In genomic region chr13:45524305-45524704, GRCm38 (mm10) we compare ENCODE assay signal across 12 mouse cellular contexts. TPM values are rescaled to one million over a fixed set of nuclear protein-coding genes. Genes with fewer than 3 reads are reported as not detected.
DNase-seq lines count a peak whose midpoint lies in the region; ATAC-seq and TF ChIP-seq lines count a peak whose summit lies in the region.
"Had no signal": no experiment of that assay in that cellular context is flagged by ENCODE, and none has a peak within 500 bp of the region (broad histone marks: within the 10 kb centered on the region; RNA-seq: fewer than 3 reads in every experiment).

No protein-coding gene starts in this region.

- H3K27me3 ChIP-seq in kidney, embryonic 15.5 days = no peaks in the 10 kb centered on the region
- no peaks in the 10 kb centered on the region for H3K27me3 ChIP-seq in thymus, adult 2 months (ENCODE audit: control insufficient read depth, insufficient read depth, low read length)
- H3K27me3 ChIP-seq: limb, embryonic 12.5 days had no signal

- no peak overlapping the region for H3K4me3 ChIP-seq in kidney, embryonic 15.5 days (replicated peaks)
- H3K4me3 ChIP-seq in thymus, adult 2 months (ENCODE audit: control insufficient read depth, insufficient read depth, low read length) = no peak overlapping the region
- H3K4me3 ChIP-seq: limb, embryonic 12.5 days; midbrain, embryonic 10.5 days had no signal

- no peak for TF ChIP-seq POLR2A in thymus, adult 2 months (IDR thresholded peaks at IDR 0.05; ENCODE audit: control insufficient read depth, extremely low read depth, insufficient read depth, low read length, poor library complexity)

- H3K4me2 ChIP-seq in kidney, embryonic 15.5 days = no peak overlapping the region
- H3K4me2 ChIP-seq: limb, embryonic 12.5 days had no signal

- peaks cover 33% of the 10 kb centered on the region for H3K4me1 ChIP-seq in kidney, embryonic 15.5 days
- H3K4me1 ChIP-seq in thymus, adult 2 months (replicated peaks; ENCODE audit: control insufficient read depth, insufficient read depth, low read length) = peaks cover 3% of the 10 kb centered on the region

- intact Hi-C loops in heart, postnatal 25 days (cut with DNase I) = no loop called here

- H3K9ac ChIP-seq in kidney, embryonic 15.5 days = no peak overlapping the region
- H3K9ac ChIP-seq: limb, embryonic 12.5 days had no signal

- H3K36me3 ChIP-seq in kidney, embryonic 15.5 days = peaks cover 16% of the 10 kb centered on the region; the same call in 1 of the 2 replicates
- H3K36me3 ChIP-seq in thymus, adult 2 months (ENCODE audit: control insufficient read depth, insufficient read depth, low read length) = no peaks in the 10 kb centered on the region
- H3K36me3 ChIP-seq: limb, embryonic 12.5 days; midbrain, embryonic 10.5 days had no signal

- H3K9me3 ChIP-seq in kidney, embryonic 15.5 days (replicated peaks) = no peaks in the 10 kb centered on the region
- H3K9me3 ChIP-seq: limb, embryonic 12.5 days; midbrain, embryonic 10.5 days had no signal

- WGBS in kidney, embryonic 15.5 days = 30% methylated on average over 3 of the region's 3 CpGs
- WGBS in thymus, adult 2 months = 94% methylated on average over 3 of the region's 3 CpGs

- TF ChIP-seq CTCF in thymus, adult 2 months (IDR thresholded peaks at IDR 0.05; ENCODE audit: borderline replicate concordance, control insufficient read depth, extremely low read depth, insufficient read depth, low read length, poor library complexity) = no peak

- ATAC-seq in kidney, embryonic 15.5 days (replicated peaks; ENCODE audit: low FRiP score) = no peak; the same call in 1 of the 2 replicates
- ATAC-seq: intestine, embryonic 16.5 days had no signal

- peak overlapping the region; percentile 69 for H3K27ac ChIP-seq in kidney, embryonic 15.5 days
- no peak overlapping the region for H3K27ac ChIP-seq in thymus, adult 2 months (ENCODE audit: control insufficient read depth, insufficient read depth, low read length)
- H3K27ac ChIP-seq: limb, embryonic 12.5 days; midbrain, embryonic 10.5 days had no signal

- peak; percentile 49 to 67 for DNase-seq in heart, adult 18-20 months
- DNase-seq in heart, postnatal 25 days (ENCODE audit: low spot score) = no peak
- DNase-seq in adipocyte (ENCODE audit: low spot score) = peak; percentile 30
- peak; percentile 89 for DNase-seq in cerebellum, adult 9-11 months
- no peak for DNase-seq in natural killer cell, adult 2 months (ENCODE audit: low spot score in 2 of 2)
- DNase-seq in lung, postnatal 25 days (ENCODE audit: low spot score) = no peak
- DNase-seq in thymus, adult 2 months = no peak
- DNase-seq: retina, postnatal 1 day had no signal

RNA-seq across cellular contexts. Expression of gene Gmpr, which starts 17.1 kb away (rescaled TPM):
- total RNA-seq in heart, adult 18-20 months (2021) = 100 to 1,000 TPM; 149 to 156 TPM
- 100 to 1,000 TPM; 167 to 189 TPM for total RNA-seq in heart, postnatal 25 days (2021)
- 49.9 and 52.1 TPM in 2 replicates for polyA plus RNA-seq in kidney, embryonic 15.5 days (2015; fragmentation: Nextera tagmentation; extraction: Ambion mirVana)
- 32.6 and 43.5 TPM in 2 replicates for polyA plus RNA-seq in thymus, adult 2 months (2012; rRNA removed)

Comparison
In these comparisons a context has a peak if more than half of its experiments do, and no peak if none do; other contexts are left out.
1. DNase-seq: peak in heart, adult 18-20 months (2 of 2), adipocyte (single experiment) and cerebellum, adult 9-11 months (single experiment); none in heart, postnatal 25 days (single experiment), natural killer cell, adult 2 months (0 of 2), lung, postnatal 25 days (single experiment) and thymus, adult 2 months (single experiment).